Mouse (Mus musculus): ENCODE data around the gene Pex1. TPM values are rescaled to one million over a fixed set of nuclear protein-coding genes. Genes with fewer than 3 reads are reported as not detected.

Gene Pex1
- polyA plus RNA-seq, 1 experiment, result 10.8 TPM

GRCm38 (mm10) chr5:3579066-3579465 lies 16.8 kb upstream of the Pex1 start:
- Histone ChIP-seq H3K27me3 (replicated peaks; ENCODE audit: control insufficient read depth, insufficient read depth, low read length) (no peaks in the 10 kb centered on the region), H3K4me3 (ENCODE audit: insufficient read depth, low read depth, low read length) (no peak overlapping the region), H3K27ac (ENCODE audit: insufficient read depth, low read depth, low read length) (no peak overlapping the region), H3K36me3 (ENCODE audit: control insufficient read depth, insufficient read depth, low read length) (peaks cover 8% of the 10 kb centered on the region), H3K4me1 (ENCODE audit: control insufficient read depth, insufficient read depth, low read length) (no peaks in the 10 kb centered on the region)
- TF ChIP-seq POLR2A (IDR thresholded peaks at IDR 0.05; ENCODE audit: low read depth, low read length), result no peak
- no peak for TF ChIP-seq CTCF (conservative IDR thresholded peaks at IDR 0.05; ENCODE audit: insufficient read depth, insufficient read length, low read depth, low read length)
- no peak for DNase-seq
- 93% methylated on average over 7 of the region's 7 CpGs for WGBS

- peak; percentile 88 for DNase-seq
- Histone ChIP-seq H3K36me3 (ENCODE audit: control insufficient read depth, insufficient read depth, low read length) (no peaks in the 10 kb centered on the region), H3K4me1 (ENCODE audit: control insufficient read depth, insufficient read depth, low read length) (0 out of 2 replicates have a peak, but pooled peaks cover 6% of the 10 kb centered on the region), H3K27ac (ENCODE audit: insufficient read depth, low read depth, low read length) (peak within 1 kb of the TSS; percentile 84), H3K27me3 (replicated peaks; ENCODE audit: control insufficient read depth, insufficient read depth, low read length) (no peaks in the 10 kb centered on the region), H3K4me3 (ENCODE audit: insufficient read depth, low read depth, low read length) (peak within 1 kb of the TSS; percentile 86)
- under 1% methylated on average over 31 of the region's 31 CpGs for WGBS
- no peak for TF ChIP-seq POLR2A (IDR thresholded peaks at IDR 0.05; ENCODE audit: low read depth, low read length)
- TF ChIP-seq CTCF (conservative IDR thresholded peaks at IDR 0.05; ENCODE audit: insufficient read depth, insufficient read length, low read depth, low read length), result peak; percentile 70
These were observed 517 bp downstream of the Pex1 start, which contains the start of gene Rbm48 for GRCm38 (mm10) chr5:3596399-3596766. Gene Rbm48, minus strand, starts transcription at chr5:3596585.

GRCm38 (mm10) chr5:3597171-3597570 lies 1.3 kb downstream of the Pex1 start:
- no peak overlapping the region for H3K27ac ChIP-seq (ENCODE audit: insufficient read depth, low read depth, low read length)
- TF ChIP-seq CTCF (conservative IDR thresholded peaks at IDR 0.05; ENCODE audit: insufficient read depth, insufficient read length, low read depth, low read length), result no peak
- TF ChIP-seq POLR2A (IDR thresholded peaks at IDR 0.05; ENCODE audit: low read depth, low read length), result no peak
- no peak for DNase-seq
- H3K4me3 ChIP-seq (ENCODE audit: insufficient read depth, low read depth, low read length), result no peak overlapping the region
- H3K27me3 ChIP-seq (replicated peaks; ENCODE audit: control insufficient read depth, insufficient read depth, low read length), result no peaks in the 10 kb centered on the region
- 0 out of 2 replicates have a peak, but pooled peaks cover 6% of the 10 kb centered on the region for H3K4me1 ChIP-seq (ENCODE audit: control insufficient read depth, insufficient read depth, low read length)
- H3K36me3 ChIP-seq (ENCODE audit: control insufficient read depth, insufficient read depth, low read length), result no peaks in the 10 kb centered on the region

- Histone ChIP-seq H3K27me3 (replicated peaks; ENCODE audit: control insufficient read depth, insufficient read depth, low read length) (no peaks in the 10 kb centered on the region), H3K27ac (ENCODE audit: insufficient read depth, low read depth, low read length) (no peak overlapping the region), H3K4me3 (ENCODE audit: insufficient read depth, low read depth, low read length) (no peak overlapping the region), H3K36me3 (ENCODE audit: control insufficient read depth, insufficient read depth, low read length) (no peaks in the 10 kb centered on the region), H3K4me1 (ENCODE audit: control insufficient read depth, insufficient read depth, low read length) (0 out of 2 replicates have a peak, but pooled peaks cover 6% of the 10 kb centered on the region)
- WGBS, result 82% methylated on average over 5 of the region's 5 CpGs
- no peak for DNase-seq
- TF ChIP-seq CTCF (conservative IDR thresholded peaks at IDR 0.05; ENCODE audit: insufficient read depth, insufficient read length, low read depth, low read length), result no peak
These were observed 2.9 kb downstream of the Pex1 start for GRCm38 (mm10) chr5:3598766-3599165.

GRCm38 (mm10) chr5:3600298-3600697 lies 4.4 kb downstream of the Pex1 start:
- Histone ChIP-seq H3K36me3 (ENCODE audit: control insufficient read depth, insufficient read depth, low read length) (no peaks in the 10 kb centered on the region; the same call in 1 of the 2 replicates), H3K27me3 (replicated peaks; ENCODE audit: control insufficient read depth, insufficient read depth, low read length) (no peaks in the 10 kb centered on the region), H3K4me1 (ENCODE audit: control insufficient read depth, insufficient read depth, low read length) (0 out of 2 replicates have a peak, but pooled peaks cover 1% of the 10 kb centered on the region), H3K4me3 (ENCODE audit: insufficient read depth, low read depth, low read length) (no peak overlapping the region), H3K27ac (ENCODE audit: insufficient read depth, low read depth, low read length) (no peak overlapping the region)
- TF ChIP-seq CTCF (conservative IDR thresholded peaks at IDR 0.05; ENCODE audit: insufficient read depth, insufficient read length, low read depth, low read length), result no peak
- no peak for TF ChIP-seq POLR2A (IDR thresholded peaks at IDR 0.05; ENCODE audit: low read depth, low read length)
- WGBS, result 55% methylated on average over 1 of the region's 1 CpGs
- DNase-seq, result peak; percentile 17

GRCm38 (mm10) chr5:3600790-3601189 lies 4.9 kb downstream of the Pex1 start:
- no peak overlapping the region for H3K4me3 ChIP-seq (ENCODE audit: insufficient read depth, low read depth, low read length)
- no peak for DNase-seq
- H3K4me1 ChIP-seq (ENCODE audit: control insufficient read depth, insufficient read depth, low read length), result no peaks in the 10 kb centered on the region
- no peaks in the 10 kb centered on the region for H3K27me3 ChIP-seq (replicated peaks; ENCODE audit: control insufficient read depth, insufficient read depth, low read length)
- H3K27ac ChIP-seq (ENCODE audit: insufficient read depth, low read depth, low read length), result no peak overlapping the region
- TF ChIP-seq POLR2A (IDR thresholded peaks at IDR 0.05; ENCODE audit: low read depth, low read length) (no peak), CTCF (conservative IDR thresholded peaks at IDR 0.05; ENCODE audit: insufficient read depth, insufficient read length, low read depth, low read length) (no peak)
- no peaks in the 10 kb centered on the region; the same call in 1 of the 2 replicates for H3K36me3 ChIP-seq (ENCODE audit: control insufficient read depth, insufficient read depth, low read length)
- WGBS, result 92% methylated on average over 3 of the region's 3 CpGs

- WGBS, result 93% methylated on average over 9 of the region's 9 CpGs
- DNase-seq, result no peak
- TF ChIP-seq CTCF (conservative IDR thresholded peaks at IDR 0.05; ENCODE audit: insufficient read depth, insufficient read length, low read depth, low read length), result no peak
- TF ChIP-seq POLR2A (IDR thresholded peaks at IDR 0.05; ENCODE audit: low read depth, low read length), result no peak
These were observed 11.2 kb downstream of the Pex1 start for GRCm38 (mm10) chr5:3607114-3607513.

More at GRCm38 (mm10) chr5:3607114-3607513, 11.2 kb downstream of the Pex1 start:
- no peaks in the 10 kb centered on the region for H3K4me1 ChIP-seq (ENCODE audit: control insufficient read depth, insufficient read depth, low read length)
- no peaks in the 10 kb centered on the region; the same call in 1 of the 2 replicates for H3K36me3 ChIP-seq (ENCODE audit: control insufficient read depth, insufficient read depth, low read length)
- no peak overlapping the region for H3K27ac ChIP-seq (ENCODE audit: insufficient read depth, low read depth, low read length)
- H3K27me3 ChIP-seq (replicated peaks; ENCODE audit: control insufficient read depth, insufficient read depth, low read length), result no peaks in the 10 kb centered on the region
- no peak overlapping the region for H3K4me3 ChIP-seq (ENCODE audit: insufficient read depth, low read depth, low read length)

Measured in kidney, adult 2 months (tissue).